Comparison of ENCODE assay signal across 10 mouse cellular contexts in genomic region chr2:25430395-25431233, GRCm38 (mm10). TPM values are rescaled to one million over a fixed set of nuclear protein-coding genes. Genes with fewer than 3 reads are reported as not detected.
A peak's percentile ranks its signal among the peaks of the same experiment; 100 is the strongest.
DNase-seq lines count a peak whose midpoint lies in the region; ATAC-seq and TF ChIP-seq lines count a peak whose summit lies in the region.
"Had no signal": no experiment of that assay in that cellular context is flagged by ENCODE, and none has a peak within 500 bp of the region (broad histone marks: within the 10 kb centered on the region; RNA-seq: fewer than 3 reads in every experiment).

No protein-coding gene starts in this region.

- DNase-seq in frontal cortex, postnatal 25 days (ENCODE audit: low spot score in 2 of 2), result no peak
- DNase-seq in cerebellum, adult 9-11 months, result peak; percentile 75
- peak; percentile 18 for DNase-seq in induced T-regulatory cell, adult 2 months (ENCODE audit: low read depth)
- DNase-seq in left cerebral cortex, adult 2 months (ENCODE audit: extremely low spot score in 1 of 2, low spot score in 2 of 2), result no peak
- no peak for DNase-seq in yolk sac, embryonic 10.5 days (ENCODE audit: low spot score)
- DNase-seq: liver, embryonic 13.5 days had no signal

- H3K27me3 ChIP-seq in intestine, embryonic 16.5 days (replicated peaks; ENCODE audit: control insufficient read depth, insufficient read depth, low read length), result peaks cover 3% of the 10 kb centered on the region; the same call in 1 of the 2 replicates

- H3K27ac ChIP-seq in left cerebral cortex, adult 2 months, result peak overlapping the region; percentile 96
- H3K27ac ChIP-seq in intestine, embryonic 16.5 days (ENCODE audit: low read length), result no peak overlapping the region
- H3K27ac ChIP-seq: liver, embryonic 13.5 days had no signal

- no peaks in the 10 kb centered on the region for H3K9me3 ChIP-seq in intestine, embryonic 16.5 days (ENCODE audit: control insufficient read depth, low read length)
- H3K9me3 ChIP-seq: liver, embryonic 13.5 days had no signal

- H3K4me1 ChIP-seq in intestine, embryonic 16.5 days (ENCODE audit: control insufficient read depth, insufficient read depth, low read length), result 0 out of 2 replicates have a peak, but pooled peaks cover 3% of the 10 kb centered on the region

- no peak overlapping the region for H3K4me2 ChIP-seq in intestine, embryonic 16.5 days (ENCODE audit: low read depth, low read length)
- H3K4me2 ChIP-seq: liver, embryonic 13.5 days had no signal

- no peak for TF ChIP-seq CTCF in left cerebral cortex, adult 2 months (IDR thresholded peaks at IDR 0.05)

- H3K36me3 ChIP-seq in intestine, embryonic 16.5 days (ENCODE audit: control insufficient read depth, insufficient read depth, low read length), result no peaks in the 10 kb centered on the region
- H3K36me3 ChIP-seq: liver, embryonic 13.5 days had no signal

- 74% methylated on average over 17 of the region's 17 CpGs for WGBS in intestine, embryonic 16.5 days

- no peak overlapping the region for H3K9ac ChIP-seq in intestine, embryonic 16.5 days (ENCODE audit: low read depth, low read length)
- H3K9ac ChIP-seq: liver, embryonic 13.5 days had no signal

- intact Hi-C loops in left cerebral cortex, adult 2 months (cut with DNase I), result loop anchor here (2.0 kb wide), 1 partner anchor 20 kb away; no protein-coding TSS in a partner anchor

- H3K4me3 ChIP-seq in left cerebral cortex, adult 2 months, result peak overlapping the region; percentile 97
- no peak overlapping the region for H3K4me3 ChIP-seq in intestine, embryonic 16.5 days (ENCODE audit: low read length)
- H3K4me3 ChIP-seq: liver, embryonic 13.5 days had no signal

- ATAC-seq in frontal cortex, adult (ENCODE audit: low TSS enrichment), result peak; percentile 28
- ATAC-seq in intestine, embryonic 16.5 days, result no peak
- no peak for ATAC-seq in monocyte, adult 5-6 weeks (replicated peaks; ENCODE audit: insufficient number of reproducible peaks, low FRiP score, low TSS enrichment, poor library complexity, severe bottlenecking)

RNA-seq across cellular contexts. Expression of gene Abca2, which starts 2.1 kb away (rescaled TPM):
- total RNA-seq in left cerebral cortex, adult 2 months (2021), result 100 to 1,000 TPM; 160 to 168 TPM
- polyA plus RNA-seq in intestine, embryonic 16.5 days (2015; fragmentation: Nextera tagmentation; extraction: Ambion mirVana), result 2.1 and 2.8 TPM in 2 replicates
- total RNA-seq in monocyte, adult 5-6 weeks (2017), result 16.8 to 46.8 TPM (median 17.5 TPM) in 3 replicates

RNA-seq across cellular contexts. Expression of gene Fut7, which starts 7.5 kb away (rescaled TPM):
- under 1 TPM in 1 of 2 experiments, not detected in 1; 0.43 TPM for total RNA-seq in left cerebral cortex, adult 2 months (2021)
- polyA plus RNA-seq in intestine, embryonic 16.5 days (2015; fragmentation: Nextera tagmentation; extraction: Ambion mirVana), result 0.13 and 0.33 TPM in 2 replicates
- total RNA-seq in monocyte, adult 5-6 weeks (2017), result 8.9 to 13.9 TPM (median 11.0 TPM) in 3 replicates

RNA-seq across cellular contexts. Expression of gene Clic3, which starts 26.0 kb away (rescaled TPM):
- not detected for total RNA-seq in left cerebral cortex, adult 2 months (2021)
- polyA plus RNA-seq in intestine, embryonic 16.5 days (2015; fragmentation: Nextera tagmentation; extraction: Ambion mirVana), result 2.6 and 2.7 TPM in 2 replicates
- total RNA-seq in monocyte, adult 5-6 weeks (2017), result not detected in 3 replicates
- total RNA-seq: hematopoietic stem cell, adult 5-6 weeks had no signal

RNA-seq across cellular contexts. Expression of gene Paxx, which starts 30.3 kb away (rescaled TPM):
- 10 to 100 TPM; 65.9 to 75.3 TPM for total RNA-seq in left cerebral cortex, adult 2 months (2021)
- 31.5 and 37.4 TPM in 2 replicates for polyA plus RNA-seq in intestine, embryonic 16.5 days (2015; fragmentation: Nextera tagmentation; extraction: Ambion mirVana)
- 21.4 to 39.6 TPM (median 32.9 TPM) in 3 replicates for total RNA-seq in monocyte, adult 5-6 weeks (2017)

RNA-seq across cellular contexts. Expression of gene Npdc1, which starts 31.5 kb away (rescaled TPM):
- 100 to 1,000 TPM; 337 to 366 TPM for total RNA-seq in left cerebral cortex, adult 2 months (2021)
- polyA plus RNA-seq in intestine, embryonic 16.5 days (2015; fragmentation: Nextera tagmentation; extraction: Ambion mirVana), result 48.9 and 51.1 TPM in 2 replicates
- not detected in 3 replicates for total RNA-seq in monocyte, adult 5-6 weeks (2017)

Comparison
In these comparisons a context has a peak if more than half of its experiments do, and no peak if none do; other contexts are left out.
1. DNase-seq: peak in cerebellum, adult 9-11 months (single experiment) and induced T-regulatory cell, adult 2 months (single experiment); none in frontal cortex, postnatal 25 days (0 of 2), left cerebral cortex, adult 2 months (0 of 2) and yolk sac, embryonic 10.5 days (single experiment).